Mouse (Mus musculus) left cerebral cortex, postnatal 36 days (tissue): ENCODE results near the gene Zfp770. TPM values are rescaled to one million over a fixed set of nuclear protein-coding genes. Genes with fewer than 3 reads are reported as not detected.
"Not testable (repeated sequence)": the region's sequence is repeated elsewhere in the genome, so short reads cannot be mapped to it uniquely, and the experiment has no call there.

ENCODE experiments used
- DNase-seq, 2 experiments: peaks; one replicate each; pipeline ENCODE4 v3.0.0; 2021 to 2022; ENCODE audit warnings: low spot score in 2 of 2, mixed read lengths in 1 of 2
- intact Hi-C: fragments of 180-260 bp; cut with DNase I; formaldehyde crosslinking; loops from one replicate; pipeline ENCODE4 v1.15.1; 2025
- total RNA-seq, 2 experiments: library from RNA; stranded (reverse); gene quantifications; 2 replicates each; pipeline ENCODE4 v1.2.3; 2021

The Zfp770 gene
- total RNA-seq: 10 to 100 TPM; 22.3 to 23.8 TPM

- DNase-seq: peak; percentile 83 to 87
- intact Hi-C loops: no loop called here
Measured at GRCm38 (mm10) chr2:114200932-114201559, at the start of gene Zfp770. TSS of gene Zfp770 (minus strand) at chr2:114201469.

DNA sequence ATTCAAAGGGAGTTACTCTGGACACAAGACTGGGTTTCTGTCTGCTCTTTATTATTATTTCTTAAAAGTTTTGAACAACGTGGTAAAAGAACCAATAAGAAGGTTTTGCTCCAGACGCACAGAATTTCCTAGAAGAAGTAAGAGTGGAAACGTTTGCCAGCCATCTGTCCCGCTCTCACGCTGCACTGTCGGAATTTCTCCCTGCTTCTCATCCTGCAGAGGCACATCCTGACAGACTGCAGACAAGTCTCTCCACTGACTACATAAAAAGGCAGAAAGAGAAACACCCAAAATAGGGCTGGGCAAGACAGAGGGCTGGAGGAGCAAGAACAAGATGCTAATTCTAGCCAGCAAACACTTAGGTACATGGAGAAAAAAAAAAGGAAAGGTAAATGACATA is 48.2 kb upstream of the Zfp770 start:
- peak; percentile 31 to 48 for DNase-seq
- intact Hi-C loops: no loop called here

- intact Hi-C loops: no loop called here
- DNase-seq: no peak
Measured at GRCm38 (mm10) chr2:114237639-114238038, 36.4 kb upstream of the Zfp770 start.

- no peak for DNase-seq
- intact Hi-C loops: no loop called here
Measured at GRCm38 (mm10) chr2:114236566-114236965, 35.3 kb upstream of the Zfp770 start.

DNA sequence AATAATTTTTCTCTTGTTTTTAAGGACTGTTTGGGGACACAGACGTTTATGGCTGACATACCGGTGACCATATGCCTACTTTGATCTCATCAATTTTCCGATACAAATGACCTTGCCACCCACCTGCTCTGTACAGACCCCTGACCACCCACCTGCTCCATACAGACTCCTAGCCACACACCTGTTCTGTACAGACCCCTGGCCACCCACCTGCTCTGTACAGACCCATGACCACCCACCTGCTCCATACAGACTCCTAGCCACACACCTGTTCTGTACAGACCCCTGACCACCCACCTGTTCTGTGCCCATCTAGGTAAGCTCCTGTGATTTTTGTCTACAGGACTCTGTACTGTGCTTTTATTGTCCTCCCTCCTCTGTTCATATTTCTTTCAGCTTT is 34.3 kb upstream of the Zfp770 start:
- intact Hi-C loops: no loop called here
- DNase-seq: no peak

DNA sequence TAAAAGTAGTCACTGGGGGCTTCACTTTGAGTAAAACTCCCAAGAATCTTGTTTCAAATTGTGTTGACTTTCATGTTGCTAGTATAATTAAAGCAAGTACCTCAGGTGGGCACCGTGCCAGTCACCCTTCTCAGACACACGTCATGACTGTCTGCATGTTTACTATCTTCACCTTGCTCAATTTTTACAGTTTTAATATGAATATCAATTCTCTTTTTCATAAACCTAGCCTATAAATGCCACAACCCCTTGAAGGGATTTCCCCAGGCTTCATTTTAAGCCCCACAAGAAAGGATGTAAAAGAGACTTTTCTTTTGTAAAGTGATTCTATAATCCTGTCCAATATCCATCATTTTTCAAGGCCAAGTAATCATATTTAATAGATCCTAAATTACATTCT is 30.0 kb upstream of the Zfp770 start:
- DNase-seq: no peak
- intact Hi-C loops: no loop called here

GRCm38 (mm10) chr2:114228672-114229071 is 27.4 kb upstream of the Zfp770 start:
- intact Hi-C loops: no loop called here
- DNase-seq: no peak

DNA sequence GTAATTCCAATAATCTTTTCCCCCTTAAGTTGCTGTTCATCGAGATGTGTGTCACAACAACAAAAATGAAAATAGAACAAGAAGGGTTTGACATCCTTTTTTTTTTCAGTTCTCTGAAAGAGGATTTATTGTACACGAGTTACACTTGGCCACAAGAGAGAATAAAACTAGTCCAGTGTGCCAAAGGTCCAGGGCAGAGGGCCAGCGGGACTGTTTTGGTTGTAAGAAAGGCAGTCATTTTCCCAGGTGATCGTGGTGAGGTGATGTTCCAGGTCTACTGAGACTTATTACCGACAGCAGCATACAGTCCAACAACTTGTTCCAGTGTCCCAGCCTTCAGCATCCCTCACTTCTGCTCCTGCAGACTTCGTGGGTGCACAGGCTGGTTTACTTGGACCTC is 3.8 kb upstream of the Zfp770 start:
- intact Hi-C loops: no loop called here
- no peak for DNase-seq

DNA sequence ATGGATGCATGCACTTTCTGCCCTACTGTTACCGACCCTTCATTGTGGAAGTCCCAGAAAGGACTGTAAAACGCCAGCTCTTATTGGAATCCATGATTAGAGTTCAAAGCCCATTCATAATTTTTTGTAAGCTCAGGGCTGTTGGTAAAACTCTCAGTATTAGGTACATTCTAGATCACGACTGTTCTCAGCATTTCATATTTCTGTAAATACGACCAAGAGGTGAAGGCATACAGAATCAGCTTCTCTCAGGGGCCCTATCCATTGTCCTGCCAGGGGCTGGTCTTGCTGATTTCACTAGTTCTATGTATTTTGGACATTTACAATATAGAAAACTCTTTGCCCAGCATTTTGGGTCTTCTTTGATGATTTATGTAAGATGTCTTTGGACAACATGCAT is 305 bp upstream of the Zfp770 start:
- no peak for DNase-seq
- intact Hi-C loops: no loop called here

- intact Hi-C loops: no loop called here
- no peak for DNase-seq
Measured at GRCm38 (mm10) chr2:114196421-114196820, 4.8 kb downstream of the Zfp770 start.

GRCm38 (mm10) chr2:114186924-114187323 is 14.3 kb downstream of the Zfp770 start, which contains the start of gene Aqr:
TSS of gene Aqr (minus strand) at chr2:114187024.
- DNase-seq: not testable (repeated sequence)

DNA sequence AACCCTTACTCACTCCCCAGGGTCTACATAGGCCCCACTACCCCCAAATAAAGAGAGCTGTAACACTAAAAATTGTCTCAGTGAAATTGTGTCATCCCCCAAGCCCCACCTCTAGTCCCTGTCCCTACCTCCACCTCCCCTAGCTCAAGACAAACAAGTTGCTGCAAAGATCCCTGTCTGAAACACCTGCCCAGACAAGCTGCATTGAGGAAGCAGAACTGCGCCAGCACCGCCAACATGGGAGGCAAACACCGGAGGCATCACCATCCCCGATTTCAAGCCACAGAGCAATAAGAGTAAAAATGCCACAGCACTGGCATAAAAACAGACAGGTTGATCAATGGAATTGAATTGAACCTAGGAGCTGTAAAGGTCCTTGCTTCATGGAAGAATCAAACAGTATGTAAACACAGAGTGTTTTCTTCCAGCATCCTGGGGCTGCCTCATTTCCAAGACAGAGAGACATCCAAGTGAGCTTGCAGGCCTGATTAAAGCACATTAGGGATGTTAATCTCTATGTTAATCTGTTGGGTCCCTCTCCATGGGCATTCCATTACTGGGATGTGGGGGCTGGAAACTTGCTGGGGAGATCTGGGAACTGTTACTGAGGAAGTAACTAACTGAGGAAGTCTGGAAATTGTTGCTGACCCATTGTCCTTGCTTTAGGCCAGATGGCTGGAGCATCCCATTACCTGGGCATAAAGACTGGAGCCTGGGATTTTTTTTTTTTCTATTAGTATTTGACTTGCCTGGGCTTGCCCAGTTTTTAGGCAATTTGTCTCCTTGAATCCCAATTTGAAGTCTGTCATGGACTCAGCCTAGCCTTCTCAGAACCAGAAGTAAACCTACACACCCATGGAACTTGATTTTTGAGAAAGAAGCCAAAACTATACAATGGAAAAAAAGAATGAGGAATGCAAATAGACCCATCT is 23.2 kb downstream of the Zfp770 start:
- no peak for DNase-seq
- intact Hi-C loops: no loop called here

More at GRCm38 (mm10) chr2:114186924-114187323, 14.3 kb downstream of the Zfp770 start, which contains the start of gene Aqr:
- intact Hi-C loops: not testable (repeated sequence)

DNA sequence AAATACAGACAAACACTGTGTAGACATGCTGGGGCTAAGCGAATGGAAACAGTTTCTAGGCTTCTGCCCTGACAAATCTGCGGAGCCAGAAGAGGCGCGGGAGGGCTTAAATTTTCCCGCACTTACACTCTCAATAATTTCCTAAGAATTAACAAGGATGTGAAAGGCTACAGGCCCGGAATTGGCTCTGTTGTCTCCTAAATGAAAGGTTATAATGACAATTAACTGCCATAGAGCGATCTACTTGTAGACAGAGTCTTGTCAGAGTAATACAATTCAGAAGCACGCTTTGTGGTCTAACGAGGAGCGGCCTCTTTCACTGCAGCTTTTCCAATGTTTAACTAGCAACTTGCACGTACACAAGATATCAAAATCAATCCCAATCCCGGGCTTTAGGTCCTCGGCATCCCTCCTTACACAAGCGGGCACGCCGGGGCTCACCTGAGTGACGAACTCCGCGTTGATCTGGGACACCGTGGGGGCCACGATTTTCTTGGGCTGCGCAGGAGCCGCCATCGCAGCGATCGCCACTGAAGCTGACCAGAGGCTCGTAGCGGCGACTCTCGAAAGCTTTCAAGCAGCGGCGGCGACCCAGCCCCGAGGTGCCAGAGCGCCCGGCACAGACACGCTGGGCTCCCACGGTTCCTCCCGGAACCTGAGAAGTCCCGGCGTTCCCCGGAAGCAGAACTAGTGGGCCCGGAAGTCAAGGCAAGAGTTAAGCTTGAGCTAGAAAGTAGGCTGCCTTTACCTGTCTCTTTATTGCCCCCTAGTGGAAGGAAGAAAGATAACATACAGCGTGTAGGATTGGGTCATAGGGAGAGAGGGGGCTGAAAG is 26.4 kb downstream of the Zfp770 start:
- peak; percentile 82 to 84 for DNase-seq
- intact Hi-C loops: no loop called here

GRCm38 (mm10) chr2:114173248-114173647 is 28.0 kb downstream of the Zfp770 start:
- intact Hi-C loops: no loop called here

GRCm38 (mm10) chr2:114167837-114168236 is 33.4 kb downstream of the Zfp770 start:
- no peak for DNase-seq
- intact Hi-C loops: no loop called here

More at GRCm38 (mm10) chr2:114173248-114173647, 28.0 kb downstream of the Zfp770 start:
- DNase-seq: no peak

DNA sequence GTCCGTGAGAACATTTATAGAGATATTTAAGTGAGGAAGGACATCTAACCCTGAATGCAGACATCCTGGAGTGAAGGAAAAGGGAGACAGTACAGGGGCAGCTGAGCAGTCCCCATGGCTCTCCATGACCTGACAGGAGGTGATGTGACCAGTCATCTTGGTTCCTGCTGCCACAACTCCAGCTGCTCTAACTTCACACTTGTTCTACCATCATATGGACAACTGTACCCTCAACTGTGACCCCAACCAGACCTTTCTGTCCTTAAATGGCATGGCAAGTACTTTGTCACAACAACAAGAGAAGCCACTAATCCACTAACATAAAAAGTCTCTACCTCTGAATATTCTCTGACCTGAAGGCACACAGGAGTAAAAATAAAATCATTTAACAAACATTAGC is 39.3 kb downstream of the Zfp770 start:
- intact Hi-C loops: no loop called here
- no peak for DNase-seq

DNA sequence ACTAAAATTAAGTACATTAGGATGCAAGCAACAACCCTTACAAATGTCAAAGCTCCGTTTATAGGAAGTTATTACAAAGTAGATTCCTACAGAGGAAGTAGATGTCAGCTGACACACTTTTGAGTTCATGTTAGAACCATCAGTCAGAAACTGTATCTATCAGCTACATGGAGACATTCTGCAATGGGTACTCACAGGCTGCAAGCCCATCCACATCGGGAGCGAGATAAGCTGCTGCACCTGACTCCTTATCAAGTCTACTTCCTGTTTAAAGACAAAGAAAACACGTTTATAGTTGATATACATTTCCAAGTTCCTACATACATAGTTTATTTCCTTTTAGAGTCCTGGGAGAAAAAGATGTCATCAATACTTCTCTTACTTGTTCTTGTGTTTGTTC is 43.9 kb downstream of the Zfp770 start:
- DNase-seq: no peak
- intact Hi-C loops: no loop called here

- intact Hi-C loops: no loop called here
- no peak for DNase-seq
Measured at GRCm38 (mm10) chr2:114156639-114157038, 44.6 kb downstream of the Zfp770 start.

GRCm38 (mm10) chr2:114153247-114153646 is 48.0 kb downstream of the Zfp770 start:
- intact Hi-C loops: no loop called here
- DNase-seq: no peak

- DNase-seq: no peak
- intact Hi-C loops: no loop called here
Measured at GRCm38 (mm10) chr2:114146864-114147458, 54.3 kb downstream of the Zfp770 start.
